Mouse (Mus musculus): Measurements from ENCODE around the gene Slc17a4. TPM values are rescaled to one million over a fixed set of nuclear protein-coding genes. Genes with fewer than 3 reads are reported as not detected.

Gene Slc17a4
- polyA plus RNA-seq, 1 experiment from 2014 or later: not detected

DNA sequence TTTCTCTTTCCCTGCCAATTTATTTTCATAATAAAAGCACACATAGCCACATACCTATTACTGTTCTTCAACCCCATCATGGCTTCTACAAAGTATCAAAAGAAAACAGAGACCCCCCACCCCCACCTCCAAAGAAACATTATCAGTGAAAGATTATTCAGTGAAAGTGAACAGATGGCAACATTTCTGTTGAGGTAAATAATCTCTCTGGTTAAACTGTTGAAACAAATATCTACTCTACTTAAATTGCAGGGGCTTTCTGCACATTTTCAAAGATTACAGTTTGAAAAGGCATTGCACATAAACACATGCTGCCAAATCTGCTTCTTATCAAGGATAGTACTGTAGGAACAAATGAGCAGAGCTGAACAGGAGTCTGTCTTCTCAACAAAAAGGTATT is 53.0 kb downstream of the Slc17a4 start:
- Histone ChIP-seq H3K27ac (replicated peaks; ENCODE audit: low read depth, low read length) (no peak overlapping the region), H3K36me3 (ENCODE audit: control insufficient read depth, insufficient read depth, low read length) (no peaks in the 10 kb centered on the region), H3K4me1 (ENCODE audit: control insufficient read depth, insufficient read depth, low read length) (no peaks in the 10 kb centered on the region), H3K9me3 (ENCODE audit: control insufficient read depth, low read length) (no peaks in the 10 kb centered on the region), H3K9ac (replicated peaks; ENCODE audit: low read length) (no peak overlapping the region), H3K27me3 (ENCODE audit: control insufficient read depth, insufficient read depth, low read length) (no peaks in the 10 kb centered on the region), H3K4me2 (ENCODE audit: low read length) (no peak overlapping the region), H3K4me3 (replicated peaks; ENCODE audit: low read depth, low read length) (no peak overlapping the region)
- ATAC-seq (ENCODE audit: low FRiP score, low TSS enrichment) (no peak), DNase-seq (no peak)

GRCm38 (mm10) chr13:23856401-23856800 is 58.4 kb downstream of the Slc17a4 start:
- Histone ChIP-seq H3K27ac (replicated peaks; ENCODE audit: low read depth, low read length) (no peak overlapping the region), H3K4me2 (ENCODE audit: low read length) (no peak overlapping the region), H3K9me3 (ENCODE audit: control insufficient read depth, low read length) (no peaks in the 10 kb centered on the region), H3K36me3 (ENCODE audit: control insufficient read depth, insufficient read depth, low read length) (no peaks in the 10 kb centered on the region), H3K27me3 (ENCODE audit: control insufficient read depth, insufficient read depth, low read length) (no peaks in the 10 kb centered on the region), H3K4me1 (ENCODE audit: control insufficient read depth, insufficient read depth, low read length) (no peaks in the 10 kb centered on the region), H3K4me3 (replicated peaks; ENCODE audit: low read depth, low read length) (no peak overlapping the region), H3K9ac (replicated peaks; ENCODE audit: low read length) (no peak overlapping the region)
- ATAC-seq (ENCODE audit: low FRiP score, low TSS enrichment): no peak
- no peak for DNase-seq
- WGBS: 63% methylated on average over 3 of the region's 3 CpGs

GRCm38 (mm10) chr13:23849299-23849698 is 65.5 kb downstream of the Slc17a4 start:
- Histone ChIP-seq H3K9ac (replicated peaks; ENCODE audit: low read length) (no peak overlapping the region), H3K9me3 (ENCODE audit: control insufficient read depth, low read length) (no peaks in the 10 kb centered on the region), H3K4me2 (ENCODE audit: low read length) (no peak overlapping the region), H3K27ac (replicated peaks; ENCODE audit: low read depth, low read length) (no peak overlapping the region), H3K4me1 (ENCODE audit: control insufficient read depth, insufficient read depth, low read length) (no peaks in the 10 kb centered on the region), H3K27me3 (ENCODE audit: control insufficient read depth, insufficient read depth, low read length) (no peaks in the 10 kb centered on the region), H3K36me3 (ENCODE audit: control insufficient read depth, insufficient read depth, low read length) (no peaks in the 10 kb centered on the region), H3K4me3 (replicated peaks; ENCODE audit: low read depth, low read length) (no peak overlapping the region)
- ATAC-seq (ENCODE audit: low FRiP score, low TSS enrichment) (no peak), DNase-seq (no peak)
- 92% methylated on average over 2 of the region's 2 CpGs for WGBS

Small RNA genes within 50 kb of the gene (microRNA-seq; reads per million reads assigned to microRNA genes)
- gene Gm44344: not detected

Other genes starting within 250 kb of the Slc17a4 start
- 0.57 and 0.67 TPM in 2 replicates for gene Hist1h2ac, start 231.1 kb downstream of the Slc17a4 start, polyA plus RNA-seq (2014; fragmentation: Nextera tagmentation; extraction: Ambion mirVana)
- gene Hist1h2bc, start 230.8 kb downstream of the Slc17a4 start, polyA plus RNA-seq (2014; fragmentation: Nextera tagmentation; extraction: Ambion mirVana): 13.1 and 17.3 TPM in 2 replicates
- gene Hist1h1t, start 219.2 kb downstream of the Slc17a4 start, polyA plus RNA-seq (2014; fragmentation: Nextera tagmentation; extraction: Ambion mirVana): not detected in 2 replicates
- gene Hist1h4c, start 216.6 kb downstream of the Slc17a4 start, polyA plus RNA-seq (2014; fragmentation: Nextera tagmentation; extraction: Ambion mirVana): 2.9 and 4.3 TPM in 2 replicates
- gene Hfe, start 204.2 kb downstream of the Slc17a4 start, polyA plus RNA-seq (2014; fragmentation: Nextera tagmentation; extraction: Ambion mirVana): 0.77 and 3.9 TPM in 2 replicates
- 5.7 and 9.2 TPM in 2 replicates for gene Hist1h1c, start 176.2 kb downstream of the Slc17a4 start, polyA plus RNA-seq (2014; fragmentation: Nextera tagmentation; extraction: Ambion mirVana)
- 1.2 TPM in 2 replicates for gene Hist1h3c, start 169.4 kb downstream of the Slc17a4 start, polyA plus RNA-seq (2014; fragmentation: Nextera tagmentation; extraction: Ambion mirVana)
- 0.51 TPM in 1 of 2 replicates, not detected in the other for gene Hist1h2bb, start 168.3 kb downstream of the Slc17a4 start, polyA plus RNA-seq (2014; fragmentation: Nextera tagmentation; extraction: Ambion mirVana)
- 11.3 and 13.5 TPM in 2 replicates for gene Hist1h2ab, start 163.9 kb downstream of the Slc17a4 start, polyA plus RNA-seq (2014; fragmentation: Nextera tagmentation; extraction: Ambion mirVana)
- gene Hist1h3b, start 162.7 kb downstream of the Slc17a4 start, polyA plus RNA-seq (2014; fragmentation: Nextera tagmentation; extraction: Ambion mirVana): 3.5 and 4.0 TPM in 2 replicates
- 2.8 and 5.0 TPM in 2 replicates for gene Hist1h4b, start 158.0 kb downstream of the Slc17a4 start, polyA plus RNA-seq (2014; fragmentation: Nextera tagmentation; extraction: Ambion mirVana)
- 0.47 and 1.1 TPM in 2 replicates for gene Hist1h4a, start 153.8 kb downstream of the Slc17a4 start, polyA plus RNA-seq (2014; fragmentation: Nextera tagmentation; extraction: Ambion mirVana)
- 2.2 TPM in 2 replicates for gene Hist1h3a, start 152.6 kb downstream of the Slc17a4 start, polyA plus RNA-seq (2014; fragmentation: Nextera tagmentation; extraction: Ambion mirVana)
- 0.93 TPM in 1 of 2 replicates, not detected in the other for gene Hist1h1a, start 151.3 kb downstream of the Slc17a4 start, polyA plus RNA-seq (2014; fragmentation: Nextera tagmentation; extraction: Ambion mirVana)
- not detected in 2 replicates for gene Trim38, start 145.1 kb downstream of the Slc17a4 start, polyA plus RNA-seq (2014; fragmentation: Nextera tagmentation; extraction: Ambion mirVana)
- not detected in 2 replicates for gene Slc17a2, start 108.0 kb downstream of the Slc17a4 start, polyA plus RNA-seq (2014; fragmentation: Nextera tagmentation; extraction: Ambion mirVana)
- not detected in 2 replicates for gene Slc17a3, start 75.6 kb downstream of the Slc17a4 start, polyA plus RNA-seq (2014; fragmentation: Nextera tagmentation; extraction: Ambion mirVana)
- not detected in 2 replicates for gene Slc17a1, start 47.3 kb downstream of the Slc17a4 start, polyA plus RNA-seq (2014; fragmentation: Nextera tagmentation; extraction: Ambion mirVana)
- gene Hist1h2ba, start 19.1 kb upstream of the Slc17a4 start, polyA plus RNA-seq (2014; fragmentation: Nextera tagmentation; extraction: Ambion mirVana): not detected in 2 replicates
- gene Hist1h2aa, start 19.5 kb upstream of the Slc17a4 start, polyA plus RNA-seq (2014; fragmentation: Nextera tagmentation; extraction: Ambion mirVana): not detected in 2 replicates
- gene Scgn, start 76.2 kb upstream of the Slc17a4 start, polyA plus RNA-seq (2014; fragmentation: Nextera tagmentation; extraction: Ambion mirVana): 1.9 and 2.7 TPM in 2 replicates

Data from midbrain, embryonic 14.5 days (tissue).